Mouse (Mus musculus): ENCODE measurements around the gene Syndig1l.

DNA sequence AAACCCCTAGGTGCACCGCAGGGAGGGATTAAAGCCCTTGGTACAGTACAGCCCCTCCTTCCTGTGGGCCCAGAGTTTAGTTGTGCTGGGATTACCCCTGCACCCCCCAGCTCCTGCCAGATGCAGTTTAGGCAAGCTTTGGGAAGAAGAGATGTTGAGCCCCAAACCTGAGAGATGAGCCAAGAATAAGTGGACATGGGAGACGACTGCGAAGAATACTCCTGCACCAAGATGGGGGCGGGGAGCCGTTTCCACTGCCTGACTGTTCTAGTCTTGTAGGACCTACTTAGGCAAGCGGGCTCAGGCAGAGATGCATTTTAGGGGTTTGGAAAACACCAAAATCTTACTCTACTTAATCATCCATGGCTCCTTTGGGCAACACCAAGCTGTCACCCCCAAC is 58.4 kb downstream of the Syndig1l start:
- no peak for TF ChIP-seq ZC3H11A (IDR thresholded peaks at IDR 0.05; ENCODE audit: borderline replicate concordance, low read depth, low read length)
- no peak for TF ChIP-seq HCFC1 (IDR thresholded peaks at IDR 0.05; ENCODE audit: borderline replicate concordance, insufficient read depth, low read length)
- no peak; the same call in 1 of the 2 replicates for TF ChIP-seq CHD2 (IDR thresholded peaks at IDR 0.05; ENCODE audit: low read depth, low read length)

Data from ES-E14 (cell line).